7 mouse cellular contexts compared by ENCODE assay signal in the genomic region with DNA sequence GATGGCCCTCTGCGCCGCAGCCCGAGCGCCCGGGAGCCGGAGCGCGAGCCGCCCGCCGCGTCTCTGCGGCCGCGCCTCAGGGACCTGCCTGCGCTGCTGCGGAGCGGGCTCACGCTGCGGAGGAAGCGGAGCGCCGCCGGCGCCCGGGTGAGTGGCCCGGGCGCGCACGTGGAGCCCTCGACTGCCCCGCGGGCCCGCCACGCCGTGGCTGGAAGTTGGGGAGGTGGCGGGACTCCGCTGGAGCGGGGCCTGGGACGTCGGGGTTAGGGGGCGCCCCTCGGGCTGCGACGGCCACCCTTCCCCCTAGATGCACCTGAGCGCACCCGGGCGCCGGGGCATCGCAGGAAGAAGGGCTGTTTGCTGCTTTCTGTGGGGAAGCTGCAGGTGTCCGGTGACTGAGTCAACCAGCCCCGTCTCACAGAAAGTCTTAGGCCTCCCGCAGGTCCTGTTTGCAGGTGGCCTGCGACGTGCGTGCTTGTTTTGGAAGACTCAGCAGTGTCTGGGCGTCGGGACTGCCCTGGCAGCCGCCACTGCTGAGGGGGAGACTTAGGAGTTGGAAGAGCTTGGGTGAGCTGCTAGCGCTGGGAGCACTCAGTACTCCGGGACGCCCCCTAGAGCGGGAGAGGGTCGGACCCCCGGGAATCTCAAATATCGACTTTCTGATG. TPM values are rescaled to one million over a fixed set of nuclear protein-coding genes. Genes with fewer than 3 reads are reported as not detected.
DNase-seq lines count a peak whose midpoint lies in the region; ATAC-seq and TF ChIP-seq lines count a peak whose summit lies in the region.

No protein-coding gene starts in this region.

- TF ChIP-seq POLR2A in cortical plate, adult 2 months (IDR thresholded peaks at IDR 0.05; ENCODE audit: extremely low read depth, insufficient read depth, low read length) = no peak
- TF ChIP-seq POLR2A in limb, embryonic 14.5 days (IDR thresholded peaks at IDR 0.05; ENCODE audit: borderline replicate concordance, extremely low read depth, insufficient read depth, insufficient read length) = no peak

- peaks cover 6% of the 10 kb centered on the region for H3K4me1 ChIP-seq in cortical plate, adult 2 months (ENCODE audit: control insufficient read depth, insufficient read depth, low read length)
- H3K4me1 ChIP-seq in intestine, postnatal 0 days (replicated peaks; ENCODE audit: control insufficient read depth, insufficient read depth, low read length) = no peaks in the 10 kb centered on the region; the same call in 1 of the 2 replicates
- H3K4me1 ChIP-seq in limb, embryonic 14.5 days (ENCODE audit: control insufficient read depth, insufficient read depth, low read length) = 0 out of 2 replicates have a peak, but pooled peaks cover 8% of the 10 kb centered on the region
- H3K4me1 ChIP-seq in midbrain, embryonic 13.5 days (replicated peaks) = peaks cover 15% of the 10 kb centered on the region

- peak; percentile 10 to 73 for DNase-seq in adrenal gland, adult (ENCODE audit: inconsistent age in 2 of 2, low spot score in 1 of 2)
- DNase-seq in heart, adult 18-20 months = peak; percentile 43 to 52
- peak; percentile 59 for DNase-seq in limb, embryonic 14.5 days (ENCODE audit: low spot score)
- peak; percentile 39 to 43 for DNase-seq in spleen, postnatal 36 days (ENCODE audit: low spot score in 2 of 2)

- WGBS in intestine, postnatal 0 days = under 1% methylated on average over 65 of the region's 66 CpGs
- WGBS in limb, embryonic 14.5 days = under 1% methylated on average over 37 of the region's 66 CpGs
- under 1% methylated on average over 63 of the region's 66 CpGs for WGBS in midbrain, embryonic 13.5 days

- peak overlapping the region; percentile 96 for H3K4me2 ChIP-seq in intestine, postnatal 0 days (replicated peaks; ENCODE audit: low read depth)
- peak overlapping the region; percentile 98 for H3K4me2 ChIP-seq in limb, embryonic 14.5 days (replicated peaks; ENCODE audit: low read depth, low read length, severe bottlenecking)
- peak overlapping the region; percentile 97 for H3K4me2 ChIP-seq in midbrain, embryonic 13.5 days (replicated peaks)

- ATAC-seq in intestine, postnatal 0 days = peak; percentile 88
- ATAC-seq in limb, embryonic 14.5 days (ENCODE audit: low FRiP score, low read depth) = peak; percentile 51
- ATAC-seq in midbrain, embryonic 13.5 days = peak; percentile 89

- no peaks in the 10 kb centered on the region for H3K9me3 ChIP-seq in intestine, postnatal 0 days (ENCODE audit: control insufficient read depth)
- no peaks in the 10 kb centered on the region for H3K9me3 ChIP-seq in limb, embryonic 14.5 days (ENCODE audit: control insufficient read depth, low read length)
- no peaks in the 10 kb centered on the region for H3K9me3 ChIP-seq in midbrain, embryonic 13.5 days

- H3K36me3 ChIP-seq in intestine, postnatal 0 days (ENCODE audit: control insufficient read depth, insufficient read depth) = no peaks in the 10 kb centered on the region
- no peaks in the 10 kb centered on the region for H3K36me3 ChIP-seq in limb, embryonic 14.5 days (ENCODE audit: control insufficient read depth, insufficient read depth, low read length)
- H3K36me3 ChIP-seq in midbrain, embryonic 13.5 days = no peaks in the 10 kb centered on the region

- peak overlapping the region; percentile 53 for H3K9ac ChIP-seq in intestine, postnatal 0 days (ENCODE audit: low read depth, low read length)
- H3K9ac ChIP-seq in limb, embryonic 14.5 days (ENCODE audit: low read depth, low read length, severe bottlenecking) = peak overlapping the region; percentile 58
- peak overlapping the region; percentile 78 for H3K9ac ChIP-seq in midbrain, embryonic 13.5 days (replicated peaks)

- peak overlapping the region; percentile 97 for H3K27ac ChIP-seq in cortical plate, adult 2 months (ENCODE audit: insufficient read depth, low read length)
- peak overlapping the region; percentile 62 for H3K27ac ChIP-seq in intestine, postnatal 0 days (ENCODE audit: low read depth, low read length)
- H3K27ac ChIP-seq in limb, embryonic 14.5 days (replicated peaks; ENCODE audit: low read depth, low read length) = no peak overlapping the region
- peak overlapping the region; percentile 25; the same call in 1 of the 2 replicates for H3K27ac ChIP-seq in midbrain, embryonic 13.5 days

- peak overlapping the region; percentile 95 for H3K4me3 ChIP-seq in cortical plate, adult 2 months (ENCODE audit: insufficient read depth, low read length)
- peak overlapping the region; percentile 67 for H3K4me3 ChIP-seq in intestine, postnatal 0 days (ENCODE audit: low read depth, low read length)
- H3K4me3 ChIP-seq in limb, embryonic 14.5 days (replicated peaks; ENCODE audit: low read length) = peak overlapping the region; percentile 63
- H3K4me3 ChIP-seq in midbrain, embryonic 13.5 days (replicated peaks) = peak overlapping the region; percentile 71

- no peak for TF ChIP-seq CTCF in cortical plate, adult 2 months (IDR thresholded peaks at IDR 0.05; ENCODE audit: extremely low read depth, insufficient read depth, low read length)
- TF ChIP-seq CTCF in intestine, postnatal 0 days (IDR thresholded peaks at IDR 0.05; ENCODE audit: low read depth) = peak; percentile 28; the same call in 1 of the 2 replicates

- H3K27me3 ChIP-seq in intestine, postnatal 0 days (replicated peaks; ENCODE audit: control insufficient read depth, insufficient read depth, low read length) = 0 out of 2 replicates have a peak, but pooled peaks cover 5% of the 10 kb centered on the region
- peaks cover 29% of the 10 kb centered on the region for H3K27me3 ChIP-seq in limb, embryonic 14.5 days (ENCODE audit: control insufficient read depth, insufficient read depth, low read length)
- H3K27me3 ChIP-seq in midbrain, embryonic 13.5 days = peaks cover 49% of the 10 kb centered on the region

RNA-seq across cellular contexts. Expression of a gene that starts 17.9 kb away (rescaled TPM):
- 61.7 and 74.1 TPM in 2 replicates for polyA plus RNA-seq in cortical plate, adult 2 months (2012; rRNA removed)
- 10 to 100 TPM; 31.7 to 34.8 TPM for total RNA-seq in heart, adult 18-20 months (2021)
- 3.6 and 3.7 TPM in 2 replicates for polyA plus RNA-seq in intestine, postnatal 0 days (2015; fragmentation: Nextera tagmentation; extraction: Ambion mirVana)
- polyA plus RNA-seq in limb, embryonic 14.5 days (2012; rRNA removed) = 5.4 and 5.6 TPM in 2 replicates
- 8.6 and 9.9 TPM in 2 replicates for polyA plus RNA-seq in limb, embryonic 14.5 days (2014; fragmentation: Nextera tagmentation; extraction: Ambion mirVana)
- 42.1 and 44.5 TPM in 2 replicates for polyA plus RNA-seq in midbrain, embryonic 13.5 days (2015; fragmentation: Nextera tagmentation; extraction: Ambion mirVana)
